Mouse (Mus musculus) hindbrain, embryonic 14.5 days (tissue): ENCODE measurements at regions not wholly inside any gene's neighbourhood (a gene's known extent, or its start where the extent isn't known, plus 50 kb on each side); places are given as distances from the start of the nearest gene placed in this dataset.

Experiments used
- ATAC-seq: fragments of 200-750 bp; cut with Nextera tagmentation; 2 replicates; pipeline ENCODE4 v1.8.0; 2017; ENCODE audit warnings: moderate number of reproducible peaks, mild to moderate bottlenecking, moderate TSS enrichment, moderate library complexity; ENCODE audit not compliant: low FRiP score
- DNase-seq: peaks from one replicate; pipeline ENCODE4 v3.0.0-alpha.2; 2015; ENCODE audit warnings: low spot score
- H3K27ac ChIP-seq: fragments of 300-500 bp; sonication (generic); 2 replicates; pipeline ENCODE4 v1.5.1; 2014; ENCODE audit warnings: mild to moderate bottlenecking, moderate library complexity
- H3K27me3 ChIP-seq: fragments of 300-500 bp; sonication (generic); 2 replicates; pipeline ENCODE4 v1.6.1; 2014; ENCODE audit warnings: mild to moderate bottlenecking, low read length, mixed read lengths; ENCODE audit not compliant: control insufficient read depth, insufficient read depth
- H3K36me3 ChIP-seq: fragments of 300-500 bp; sonication (generic); replicated peaks from 2 replicates; pipeline ENCODE4 v1.6.1; 2014; ENCODE audit not compliant: control insufficient read depth, insufficient read depth
- H3K4me1 ChIP-seq: fragments of 300-500 bp; sonication (generic); replicated peaks from 2 replicates; pipeline ENCODE4 v1.6.1; 2014; ENCODE audit warnings: antibody characterized with exemption, low read length, mixed read lengths; ENCODE audit not compliant: control insufficient read depth, insufficient read depth
- H3K4me2 ChIP-seq: fragments of 300-500 bp; sonication (generic); replicated peaks from 2 replicates; pipeline ENCODE4 v1.6.1; 2014; ENCODE audit warnings: mild to moderate bottlenecking, moderate library complexity
- H3K4me3 ChIP-seq: fragments of 300-500 bp; sonication (generic); replicated peaks from 2 replicates; pipeline ENCODE4 v1.5.1; 2014; ENCODE audit warnings: mild to moderate bottlenecking, low read length
- H3K9ac ChIP-seq: fragments of 300-500 bp; sonication (generic); 2 replicates; pipeline ENCODE4 v1.6.1; 2014
- H3K9me3 ChIP-seq: fragments of 300-500 bp; sonication (generic); 2 replicates; pipeline ENCODE4 v1.6.1; 2016; ENCODE audit warnings: low read length; ENCODE audit not compliant: control insufficient read depth
- WGBS: fragments of 180-500 bp; shearing (Covaris S2); extraction: QIAGEN DNeasy Blood & Tissue Kit; methylation state at CpG from one replicate; pipeline ENCODE4 v1.1.7; 2014; 5-methylcytosine and 5-hydroxymethylcytosine counted together

- 0 out of 2 replicates have a peak, but pooled peaks cover 3% of the 10 kb centered on the region for H3K27me3 ChIP-seq
- 72% methylated on average over 9 of the region's 9 CpGs for WGBS
- H3K9me3 ChIP-seq = no peaks in the 10 kb centered on the region
- H3K4me1 ChIP-seq = no peaks in the 10 kb centered on the region
- no peaks in the 10 kb centered on the region for H3K36me3 ChIP-seq
- no peak overlapping the region for H3K4me3 ChIP-seq
- ATAC-seq (no peak), DNase-seq (no peak)
- no peak overlapping the region for H3K9ac ChIP-seq
- H3K27ac ChIP-seq = no peak overlapping the region
- H3K4me2 ChIP-seq = no peak overlapping the region
These were observed 153.2 kb upstream of the Prox1 start for GRCm38 (mm10) chr1:190323671-190324070.

- no peak overlapping the region for H3K4me3 ChIP-seq
- no peaks in the 10 kb centered on the region for H3K27me3 ChIP-seq
- H3K4me2 ChIP-seq = no peak overlapping the region
- no peaks in the 10 kb centered on the region for H3K4me1 ChIP-seq
- H3K36me3 ChIP-seq = no peaks in the 10 kb centered on the region
- no peak overlapping the region for H3K9ac ChIP-seq
- WGBS = 86% methylated on average over 5 of the region's 5 CpGs
- H3K27ac ChIP-seq = no peak overlapping the region
- DNase-seq (no peak), ATAC-seq (no peak)
- no peaks in the 10 kb centered on the region for H3K9me3 ChIP-seq
These were observed 145.7 kb upstream of the Prox1 start for GRCm38 (mm10) chr1:190316175-190316574.

- WGBS = 86% methylated on average over 6 of the region's 6 CpGs
- DNase-seq = no peak
- no peaks in the 10 kb centered on the region for H3K9me3 ChIP-seq
- H3K4me2 ChIP-seq = no peak overlapping the region
- H3K27me3 ChIP-seq = no peaks in the 10 kb centered on the region
- no peak overlapping the region for H3K4me3 ChIP-seq
- no peak overlapping the region for H3K9ac ChIP-seq
- H3K4me1 ChIP-seq = no peaks in the 10 kb centered on the region
- H3K36me3 ChIP-seq = no peaks in the 10 kb centered on the region
- no peak for ATAC-seq
- no peak overlapping the region for H3K27ac ChIP-seq
These were observed 139.3 kb upstream of the Prox1 start for GRCm38 (mm10) chr1:190309831-190310230.

GRCm38 (mm10) chr1:190307751-190308150 lies 137.2 kb upstream of the Prox1 start:
- Histone ChIP-seq H3K4me1 (no peaks in the 10 kb centered on the region), H3K4me2 (no peak overlapping the region), H3K9me3 (no peaks in the 10 kb centered on the region), H3K4me3 (no peak overlapping the region), H3K27ac (no peak overlapping the region), H3K36me3 (no peaks in the 10 kb centered on the region), H3K27me3 (no peaks in the 10 kb centered on the region), H3K9ac (no peak overlapping the region)
- 98% methylated on average over 3 of the region's 3 CpGs for WGBS
- ATAC-seq = no peak
- no peak for DNase-seq

GRCm38 (mm10) chr1:190297666-190298327 lies 127.3 kb upstream of the Prox1 start:
- WGBS = 86% methylated on average over 10 of the region's 10 CpGs
- H3K27ac ChIP-seq = no peak overlapping the region
- no peak for ATAC-seq

GRCm38 (mm10) chr1:190290061-190290460 lies 119.5 kb upstream of the Prox1 start:
- Histone ChIP-seq H3K27me3 (no peaks in the 10 kb centered on the region), H3K9ac (no peak overlapping the region), H3K36me3 (no peaks in the 10 kb centered on the region), H3K4me1 (peaks cover 13% of the 10 kb centered on the region), H3K27ac (no peak overlapping the region), H3K9me3 (no peaks in the 10 kb centered on the region), H3K4me2 (no peak overlapping the region), H3K4me3 (no peak overlapping the region)
- 93% methylated on average over 11 of the region's 11 CpGs for WGBS
- DNase-seq (no peak), ATAC-seq (no peak)

More at GRCm38 (mm10) chr1:190297666-190298327, 127.3 kb upstream of the Prox1 start:
- DNase-seq = no peak
- Histone ChIP-seq H3K4me2 (no peak overlapping the region), H3K9me3 (no peaks in the 10 kb centered on the region), H3K27me3 (no peaks in the 10 kb centered on the region), H3K36me3 (no peaks in the 10 kb centered on the region), H3K4me3 (no peak overlapping the region), H3K9ac (no peak overlapping the region), H3K4me1 (no peaks in the 10 kb centered on the region)

GRCm38 (mm10) chr1:190286481-190287145 lies 116.1 kb upstream of the Prox1 start:
- Histone ChIP-seq H3K27me3 (no peaks in the 10 kb centered on the region), H3K27ac (no peak overlapping the region), H3K36me3 (no peaks in the 10 kb centered on the region), H3K9ac (no peak overlapping the region), H3K4me2 (no peak overlapping the region), H3K4me1 (peaks cover 24% of the 10 kb centered on the region), H3K4me3 (no peak overlapping the region), H3K9me3 (no peaks in the 10 kb centered on the region)
- DNase-seq = no peak
- ATAC-seq = no peak
- 51% methylated on average over 17 of the region's 17 CpGs for WGBS

GRCm38 (mm10) chr1:190285636-190286035 lies 115.1 kb upstream of the Prox1 start:
- ATAC-seq (no peak), DNase-seq (no peak)
- Histone ChIP-seq H3K4me3 (no peak overlapping the region), H3K27me3 (no peaks in the 10 kb centered on the region), H3K27ac (no peak overlapping the region), H3K9ac (no peak overlapping the region), H3K9me3 (no peaks in the 10 kb centered on the region), H3K4me2 (no peak overlapping the region), H3K4me1 (peaks cover 24% of the 10 kb centered on the region), H3K36me3 (no peaks in the 10 kb centered on the region)
- 50% methylated on average over 8 of the region's 8 CpGs for WGBS

GRCm38 (mm10) chr1:190285049-190285448 lies 114.5 kb upstream of the Prox1 start:
- ATAC-seq = no peak
- 65% methylated on average over 8 of the region's 8 CpGs for WGBS
- no peak overlapping the region for H3K9ac ChIP-seq
- no peaks in the 10 kb centered on the region for H3K36me3 ChIP-seq
- H3K4me2 ChIP-seq = no peak overlapping the region
- no peak overlapping the region for H3K4me3 ChIP-seq
- H3K4me1 ChIP-seq = peaks cover 24% of the 10 kb centered on the region
- no peak for DNase-seq
- H3K27me3 ChIP-seq = no peaks in the 10 kb centered on the region
- H3K27ac ChIP-seq = no peak overlapping the region
- no peaks in the 10 kb centered on the region for H3K9me3 ChIP-seq
